ENCODE assay signal across 26 mouse cellular contexts in the genomic region with DNA sequence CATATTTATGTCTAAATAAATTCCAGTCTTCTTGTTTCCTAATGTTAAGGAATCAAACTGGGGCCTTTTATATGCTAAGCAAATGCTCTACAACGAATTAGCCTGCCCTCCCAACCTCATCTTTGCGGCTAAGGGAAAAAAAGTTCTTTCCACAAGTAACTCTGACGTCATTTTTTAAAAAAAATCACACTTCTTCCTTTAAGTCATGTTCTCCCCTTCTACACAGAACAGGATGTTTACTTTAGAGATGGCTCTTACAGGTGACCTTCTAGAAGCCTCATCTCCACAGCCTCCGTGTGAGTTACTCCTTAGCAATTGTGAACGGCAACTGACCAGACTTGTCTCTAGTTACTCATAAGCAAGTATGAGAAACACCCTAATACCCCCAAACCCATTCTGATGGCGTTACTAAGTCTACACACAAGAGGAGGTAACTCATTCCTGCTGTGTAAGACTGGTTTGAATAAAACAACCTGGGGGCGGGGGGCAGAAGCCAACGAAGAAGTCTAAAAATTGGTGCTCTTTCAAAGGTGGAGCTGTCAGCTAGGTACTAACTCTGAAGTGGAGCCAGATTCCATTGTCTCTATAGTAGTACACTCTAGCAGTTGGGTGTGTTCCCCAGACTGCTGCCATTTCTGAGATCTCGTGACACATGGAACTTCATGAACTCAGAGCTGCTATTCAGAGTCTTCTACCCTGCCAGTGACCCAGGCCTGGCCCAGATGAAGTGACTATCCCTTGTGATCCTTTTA. TPM values are rescaled to one million over a fixed set of nuclear protein-coding genes. Genes with fewer than 3 reads are reported as not detected.
DNase-seq lines count a peak whose midpoint lies in the region; ATAC-seq lines count a peak whose summit lies in the region.
"Had no signal": no experiment of that assay in that cellular context is flagged by ENCODE, and none has a peak within 500 bp of the region (broad histone marks: within the 10 kb centered on the region; RNA-seq: fewer than 3 reads in every experiment).

No protein-coding gene starts in this region.

- no peaks in the 10 kb centered on the region for H3K27me3 ChIP-seq in splenic B cell, adult 2 months (ENCODE audit: control insufficient read depth, insufficient read depth, low read length, poor library complexity, severe bottlenecking)
- H3K27me3 ChIP-seq in hindbrain, embryonic 11.5 days (ENCODE audit: control insufficient read depth, insufficient read depth, low read length): no peaks in the 10 kb centered on the region
- H3K27me3 ChIP-seq: hindbrain, embryonic 13.5 days; limb, embryonic 13.5 days; lung, embryonic 15.5 days; midbrain, embryonic 12.5 days; neural tube, embryonic 15.5 days had no signal

- ATAC-seq in hindbrain, embryonic 11.5 days (ENCODE audit: low FRiP score): no peak
- ATAC-seq: forebrain, postnatal 0 days; intestine, embryonic 16.5 days had no signal

- no peak overlapping the region for H3K9ac ChIP-seq in hindbrain, embryonic 11.5 days (ENCODE audit: low read depth, low read length)
- H3K9ac ChIP-seq: forebrain, postnatal 0 days; hindbrain, embryonic 13.5 days; limb, embryonic 13.5 days; liver, embryonic 14.5 days; lung, embryonic 15.5 days; midbrain, embryonic 12.5 days; neural tube, embryonic 15.5 days had no signal

- 55% methylated on average over 9 of the region's 9 CpGs for WGBS in hindbrain, embryonic 11.5 days

- H3K9me3 ChIP-seq in hindbrain, embryonic 11.5 days (ENCODE audit: control insufficient read depth, low read length): no peaks in the 10 kb centered on the region
- H3K9me3 ChIP-seq: forebrain, embryonic 10.5 days; G1E; hindbrain, embryonic 13.5 days; limb, embryonic 13.5 days; lung, embryonic 15.5 days; midbrain, embryonic 12.5 days; neural tube, embryonic 15.5 days had no signal

- H3K36me3 ChIP-seq in splenic B cell, adult 2 months (ENCODE audit: control insufficient read depth, insufficient read depth, low read length, poor library complexity, severe bottlenecking): peaks cover 5% of the 10 kb centered on the region; the same call in 1 of the 2 replicates
- peaks cover 3% of the 10 kb centered on the region; the same call in 1 of the 2 replicates for H3K36me3 ChIP-seq in hindbrain, embryonic 11.5 days (ENCODE audit: control insufficient read depth, insufficient read depth, low read length)

- peak; percentile 5 for DNase-seq in embryo, embryonic 11 days
- no peak for DNase-seq in embryo, embryonic 10.5 days (ENCODE audit: low spot score)
- DNase-seq in CD8-positive naive resting alpha-beta T cell, adult 2 months (ENCODE audit: low read depth in 2 of 2, low spot score in 2 of 2): peak; percentile 28 to 47
- DNase-seq in R1 (ENCODE audit: low read depth, low spot score): peak; percentile 42
- peak; percentile 55 for DNase-seq in splenic B cell, adult 2 months (ENCODE audit: low read depth, low spot score)
- no peak for DNase-seq in testis, postnatal 14 days (ENCODE audit: low spot score)
- DNase-seq in layer of hippocampus, adult 8-10 months (ENCODE audit: low spot score in 2 of 2): no peak
- no peak for DNase-seq in hindbrain, embryonic 11.5 days (ENCODE audit: low spot score)
- DNase-seq: adrenal gland, postnatal 25 days; cerebellum, adult 11-12 months; cerebellum, postnatal 25 days; forebrain, postnatal 0 days; heart, postnatal 10 days; kidney, postnatal 4 days; right cerebral cortex, postnatal 14 days; thymus, postnatal 36 days had no signal

- H3K27ac ChIP-seq in hindbrain, embryonic 11.5 days (ENCODE audit: low read depth, low read length): no peak overlapping the region
- H3K27ac ChIP-seq: forebrain, embryonic 10.5 days; hindbrain, embryonic 13.5 days; limb, embryonic 13.5 days; liver, embryonic 14.5 days; lung, embryonic 15.5 days; midbrain, embryonic 12.5 days; neural tube, embryonic 15.5 days had no signal

- H3K4me1 ChIP-seq in hindbrain, embryonic 11.5 days (replicated peaks; ENCODE audit: control insufficient read depth, insufficient read depth, low read length): no peaks in the 10 kb centered on the region

- H3K4me3 ChIP-seq in hindbrain, embryonic 11.5 days (ENCODE audit: low read depth, low read length): no peak overlapping the region
- H3K4me3 ChIP-seq: forebrain, embryonic 10.5 days; hindbrain, embryonic 13.5 days; limb, embryonic 13.5 days; lung, embryonic 15.5 days; midbrain, embryonic 12.5 days; neural tube, embryonic 15.5 days had no signal

- no peak overlapping the region for H3K4me2 ChIP-seq in hindbrain, embryonic 11.5 days (replicated peaks; ENCODE audit: low read depth, low read length)
- H3K4me2 ChIP-seq: heart, embryonic 11.5 days; hindbrain, embryonic 13.5 days; limb, embryonic 13.5 days; lung, embryonic 15.5 days; midbrain, embryonic 12.5 days; neural tube, embryonic 15.5 days had no signal

RNA-seq across cellular contexts. Expression of a gene that starts 1.4 kb away (rescaled TPM):
- total RNA-seq in layer of hippocampus, adult 8-10 months (2022): 10 to 100 TPM; 36.5 to 52.9 (median 41.8) TPM
- 42.6 and 49.7 TPM in 2 replicates for polyA plus RNA-seq in hindbrain, embryonic 11.5 days (2014; fragmentation: Nextera tagmentation; extraction: Ambion mirVana)

RNA-seq across cellular contexts. Expression of a gene that starts 19.3 kb away (rescaled TPM):
- 10 to 100 TPM in 3 of 4 experiments, 1 to 10 TPM in 1; 9.7 to 13.9 (median 11.8) TPM for total RNA-seq in layer of hippocampus, adult 8-10 months (2022)
- 13.3 and 14.3 TPM in 2 replicates for polyA plus RNA-seq in hindbrain, embryonic 11.5 days (2014; fragmentation: Nextera tagmentation; extraction: Ambion mirVana)

Comparison
In these comparisons a context has a peak if more than half of its experiments do, and no peak if none do; other contexts are left out.
1. DNase-seq: peak in embryo, embryonic 11 days (single experiment), CD8-positive naive resting alpha-beta T cell, adult 2 months (2 of 2), R1 (single experiment) and splenic B cell, adult 2 months (single experiment); none in embryo, embryonic 10.5 days (single experiment), testis, postnatal 14 days (single experiment), layer of hippocampus, adult 8-10 months (0 of 2) and hindbrain, embryonic 11.5 days (single experiment).